In genomic region chr16:38742113-38742658, GRCm38 (mm10) we compare ENCODE assay signal across 8 mouse cellular contexts. TPM values are rescaled to one million over a fixed set of nuclear protein-coding genes. Genes with fewer than 3 reads are reported as not detected.
DNase-seq lines count a peak whose midpoint lies in the region; ATAC-seq lines count a peak whose summit lies in the region.

B4galt4 (plus strand) TSS chr16:38742264.

- H3K36me3 ChIP-seq in hindbrain, embryonic 12.5 days, result no peaks in the 10 kb centered on the region

- H3K9ac ChIP-seq in hindbrain, embryonic 12.5 days, result peak within 1 kb of the TSS; percentile 86

- peak within 1 kb of the TSS; percentile 82 for H3K27ac ChIP-seq in hindbrain, embryonic 12.5 days

- ATAC-seq in hindbrain, embryonic 12.5 days (ENCODE audit: low FRiP score), result peak; percentile 96

- WGBS in hindbrain, embryonic 12.5 days, result under 1% methylated on average over 56 of the region's 69 CpGs

- peak within 1 kb of the TSS; percentile 89 for H3K4me2 ChIP-seq in hindbrain, embryonic 12.5 days (replicated peaks)

- peak within 1 kb of the TSS; percentile 83 for H3K4me3 ChIP-seq in hindbrain, embryonic 12.5 days

- H3K4me1 ChIP-seq in hindbrain, embryonic 12.5 days, result peaks cover 7% of the 10 kb centered on the region; the same call in 1 of the 2 replicates

- DNase-seq in Muller cell, postnatal 12 days (ENCODE audit: inconsistent ontology term), result peak; percentile 89
- peak; percentile 72 for DNase-seq in cerebellum, adult 9-11 months
- DNase-seq in frontal cortex, postnatal 25 days (ENCODE audit: low spot score in 2 of 2), result peak; percentile 69 to 77
- peak; percentile 70 to 83 for DNase-seq in layer of hippocampus, postnatal 25 days (ENCODE audit: extremely low spot score in 1 of 2, low spot score in 1 of 2)
- peak; percentile 89 for DNase-seq in lung, postnatal 10 days
- peak; percentile 88 for DNase-seq in retina, postnatal 1 day
- peak; percentile 36 for DNase-seq in urinary bladder, postnatal 10 days (ENCODE audit: low spot score)

- H3K9me3 ChIP-seq in hindbrain, embryonic 12.5 days (replicated peaks), result no peaks in the 10 kb centered on the region

- H3K27me3 ChIP-seq in hindbrain, embryonic 12.5 days, result 0 out of 2 replicates have a peak, but pooled peaks cover 4% of the 10 kb centered on the region

RNA-seq across cellular contexts. Expression of gene B4galt4, which starts in this region (rescaled TPM):
- polyA plus RNA-seq in hindbrain, embryonic 12.5 days (2016; fragmentation: Nextera tagmentation; extraction: Ambion mirVana), result 29.9 and 33.4 TPM in 2 replicates
- total RNA-seq in layer of hippocampus, postnatal 25 days (2021), result 10 to 100 TPM; 32.9 to 34.2 TPM

Comparison
In these comparisons a context has a peak if more than half of its experiments do, and no peak if none do; other contexts are left out.
1. Peak in every context shown above with its lines: DNase-seq, ATAC-seq, H3K4me3 ChIP-seq and H3K27ac ChIP-seq.
2. DNase-seq: peak in every context shown above with its lines; median percentile 89 in Muller cell, postnatal 12 days; 89 in lung, postnatal 10 days; 88 in retina, postnatal 1 day; 76 in layer of hippocampus, postnatal 25 days; 73 in frontal cortex, postnatal 25 days; 72 in cerebellum, adult 9-11 months; 36 in urinary bladder, postnatal 10 days.